Mouse (Mus musculus): ENCODE data around the gene Cd81.

Cd81 gene

DNA sequence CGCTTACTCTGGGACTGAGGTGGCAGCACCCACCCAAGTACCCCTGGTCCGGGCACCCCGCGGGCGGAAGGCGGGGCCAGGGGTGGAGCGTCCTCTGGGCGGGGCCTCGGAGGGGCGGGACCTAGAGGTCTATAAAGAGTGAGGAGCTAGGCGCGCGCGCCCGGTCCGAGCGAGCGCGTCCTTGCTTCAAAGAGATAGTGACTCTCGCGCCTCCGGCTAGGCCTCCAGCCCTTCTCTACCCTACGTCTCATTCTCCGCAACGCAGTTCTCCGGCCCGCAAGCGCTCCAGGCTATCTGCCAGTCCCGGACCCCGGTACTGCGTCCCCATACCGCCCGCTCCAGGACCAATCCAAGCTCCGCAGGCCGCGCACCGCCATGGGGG lies at the start of gene Cd81:
TSS of gene Cd81 (plus strand) at position 114 of the 382 bp plus-strand sequence.
- peak; percentile 98 for DNase-seq

DNA sequence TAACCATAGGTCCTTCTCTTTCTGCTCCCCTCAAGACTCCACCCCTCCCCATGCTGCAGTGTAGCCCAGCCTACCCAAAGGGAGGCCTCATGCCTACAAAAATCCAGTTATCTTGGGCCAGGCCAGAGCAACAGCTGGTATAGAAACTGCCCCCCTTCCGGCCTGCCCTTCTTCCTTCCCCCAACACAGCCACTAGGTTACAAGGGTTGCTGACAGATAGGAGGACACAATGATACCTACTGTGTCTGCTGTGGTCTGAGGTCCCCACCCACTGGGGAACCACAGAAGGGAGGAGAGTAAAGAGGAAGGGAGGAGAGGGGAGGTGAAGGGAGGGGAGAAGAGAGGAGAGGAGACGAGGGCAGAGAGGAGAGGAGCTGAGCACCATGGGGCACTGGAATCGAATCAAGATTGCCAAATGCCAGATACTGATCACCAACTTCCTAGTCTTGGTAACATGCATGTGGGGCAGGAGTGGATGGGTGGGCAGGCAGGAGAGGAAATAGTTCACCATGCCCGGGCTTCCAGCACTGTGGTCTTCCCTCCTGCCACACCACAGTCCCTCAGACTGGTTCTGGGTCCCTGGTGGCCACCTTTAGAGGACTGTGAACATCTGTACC lies 47.7 kb upstream of the Cd81 start, which contains the start of gene Tspan32:
TSS of gene Tspan32 (plus strand) at position 320 of the 617 bp plus-strand sequence.
- DNase-seq = peak; percentile 54

DNA sequence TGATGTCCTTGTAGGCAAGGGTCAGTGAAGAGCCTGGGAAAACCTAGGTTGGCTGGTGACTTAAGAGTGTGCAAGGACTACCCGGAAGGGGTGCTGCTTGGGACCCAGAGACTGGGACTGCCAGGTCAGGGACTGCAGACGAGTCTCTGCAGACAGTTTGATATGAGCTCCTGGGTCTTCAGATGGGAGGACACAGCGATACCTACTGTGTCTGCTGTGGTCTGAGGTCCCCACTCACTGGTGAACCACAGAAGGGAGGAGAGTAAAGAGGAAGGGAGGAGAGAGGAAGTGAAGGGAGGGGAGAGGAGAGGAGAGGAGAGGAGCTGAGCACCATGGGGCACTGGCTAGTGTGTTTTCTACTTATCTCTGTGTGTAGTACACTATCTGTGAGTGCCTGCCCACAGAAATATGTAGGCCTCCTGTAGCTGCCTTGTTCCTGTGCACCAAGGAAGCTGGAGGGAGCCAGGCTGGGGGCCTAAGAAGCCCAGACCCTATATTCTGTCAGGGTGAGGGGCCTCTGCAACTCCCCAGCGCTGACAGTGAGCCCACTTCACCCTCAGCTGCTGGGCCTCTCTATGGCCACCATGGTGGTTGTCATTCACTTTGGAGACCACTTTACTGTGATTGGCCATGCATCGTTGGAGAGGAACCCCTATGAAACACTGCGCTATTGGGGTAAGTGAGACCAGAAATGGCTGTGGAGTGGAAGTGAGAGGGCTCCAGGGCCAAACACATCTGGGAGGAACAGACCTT lies 47.0 kb upstream of the Cd81 start:
- peak; percentile 56 for DNase-seq

DNA sequence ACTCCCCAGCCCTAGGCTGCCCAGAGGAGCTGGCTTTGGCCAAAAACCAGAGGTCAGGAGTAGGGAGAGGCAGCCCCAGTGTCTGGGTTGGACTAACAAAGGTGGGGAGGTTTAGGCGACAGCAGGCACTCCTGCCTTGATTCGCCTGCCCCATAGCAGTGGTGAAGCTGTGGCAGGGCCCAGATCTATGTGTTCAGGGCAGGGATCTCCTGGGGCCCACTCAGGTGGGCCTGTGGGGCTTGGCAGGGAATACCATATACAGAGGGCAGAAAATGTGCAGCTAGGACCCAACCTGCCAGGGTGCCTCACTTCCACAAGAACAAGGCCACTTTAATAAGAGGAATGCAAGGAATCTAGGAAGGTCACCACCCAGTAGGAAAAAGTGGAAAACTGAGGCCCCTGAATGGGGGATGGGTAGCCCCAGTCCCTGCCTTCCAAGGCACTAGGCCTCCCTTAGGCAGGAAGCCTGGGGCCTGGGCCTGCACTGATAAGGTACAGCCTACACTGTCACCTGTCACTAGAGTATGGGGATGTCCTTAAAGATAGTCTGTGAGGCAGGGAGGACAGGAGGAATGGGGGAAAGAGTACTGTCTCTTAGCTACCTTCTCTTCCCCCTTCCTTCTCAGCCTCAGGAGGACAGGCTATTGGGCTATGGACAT lies 46.3 kb upstream of the Cd81 start:
- peak; percentile 58 for DNase-seq

DNA sequence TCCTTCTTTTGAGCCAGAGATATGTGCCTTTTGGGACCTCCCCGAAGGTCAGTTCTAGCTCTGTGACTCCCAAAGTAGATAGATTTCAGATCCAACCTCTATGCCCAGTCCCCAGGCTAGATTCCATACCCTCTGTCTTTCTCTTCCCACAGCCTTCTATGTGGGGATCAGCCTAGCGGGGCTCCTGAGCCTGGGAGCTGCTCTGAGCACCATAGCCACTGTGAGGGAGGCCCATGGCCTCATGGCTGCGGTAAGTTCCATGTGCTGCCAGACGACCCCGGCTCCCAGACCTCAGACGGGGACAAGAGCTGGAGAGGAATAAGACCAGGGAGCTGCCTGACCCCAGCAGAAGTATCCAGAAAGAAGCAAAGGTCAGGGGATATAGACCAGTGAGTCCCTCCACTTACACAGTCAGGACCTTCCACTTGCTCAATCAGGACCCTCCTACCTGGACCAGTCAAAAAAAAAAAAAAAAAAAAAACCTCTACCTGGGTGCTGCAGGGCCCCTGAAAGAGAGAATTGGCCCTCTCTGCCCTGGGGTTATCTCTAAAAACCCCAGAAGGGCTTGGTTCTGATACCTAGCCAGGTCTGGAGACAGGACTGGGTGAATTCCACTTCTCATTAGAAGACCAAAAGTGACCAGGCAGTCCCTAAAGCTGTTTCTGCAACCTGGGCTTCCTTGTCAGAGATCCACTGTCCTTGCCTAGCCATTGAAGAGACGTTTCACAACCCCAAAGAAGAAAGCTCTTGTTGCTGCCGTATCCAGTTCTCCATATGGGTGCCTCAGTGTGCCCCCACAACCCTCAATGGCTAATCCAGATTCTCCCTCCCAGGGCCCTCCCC lies 45.6 kb upstream of the Cd81 start:
- peak; percentile 36 for DNase-seq

DNA sequence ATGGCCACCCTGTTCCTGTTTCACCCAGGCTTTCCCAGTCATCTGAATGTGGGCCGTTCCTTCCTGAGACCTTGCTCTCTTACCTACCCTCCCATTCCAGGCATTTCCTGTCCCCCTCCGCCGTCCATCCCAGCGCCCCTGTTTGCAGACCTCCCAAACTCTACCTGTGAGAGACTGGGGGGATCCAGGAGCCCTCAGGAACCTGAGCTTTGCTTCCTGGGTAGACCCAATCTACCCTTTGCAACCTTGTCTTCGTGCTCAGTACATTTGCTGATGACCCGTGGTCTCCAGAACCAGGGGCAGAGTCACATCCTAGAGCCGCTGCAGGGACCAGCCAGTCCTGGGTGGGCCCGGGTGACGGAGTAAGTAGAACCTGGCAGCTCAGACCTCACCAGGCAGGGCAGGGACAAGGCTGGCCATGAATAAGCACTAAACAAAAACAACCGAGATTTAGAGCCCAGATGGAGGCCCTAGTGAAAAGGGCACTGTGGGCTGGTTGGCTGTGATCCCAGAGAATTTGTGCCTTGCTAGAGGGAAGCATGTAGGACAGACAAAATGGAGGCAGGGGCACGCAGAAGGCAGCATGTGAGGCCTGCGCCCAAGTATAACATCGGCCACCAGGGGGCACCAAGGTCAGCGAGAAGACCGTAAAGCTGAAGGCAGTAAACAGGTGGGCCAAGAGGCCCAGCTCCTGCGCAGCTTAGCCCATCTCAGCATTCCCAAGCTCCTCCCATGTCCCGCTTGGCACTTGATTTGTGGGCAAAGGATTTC lies 44.8 kb upstream of the Cd81 start:
- DNase-seq = peak; percentile 99

DNA sequence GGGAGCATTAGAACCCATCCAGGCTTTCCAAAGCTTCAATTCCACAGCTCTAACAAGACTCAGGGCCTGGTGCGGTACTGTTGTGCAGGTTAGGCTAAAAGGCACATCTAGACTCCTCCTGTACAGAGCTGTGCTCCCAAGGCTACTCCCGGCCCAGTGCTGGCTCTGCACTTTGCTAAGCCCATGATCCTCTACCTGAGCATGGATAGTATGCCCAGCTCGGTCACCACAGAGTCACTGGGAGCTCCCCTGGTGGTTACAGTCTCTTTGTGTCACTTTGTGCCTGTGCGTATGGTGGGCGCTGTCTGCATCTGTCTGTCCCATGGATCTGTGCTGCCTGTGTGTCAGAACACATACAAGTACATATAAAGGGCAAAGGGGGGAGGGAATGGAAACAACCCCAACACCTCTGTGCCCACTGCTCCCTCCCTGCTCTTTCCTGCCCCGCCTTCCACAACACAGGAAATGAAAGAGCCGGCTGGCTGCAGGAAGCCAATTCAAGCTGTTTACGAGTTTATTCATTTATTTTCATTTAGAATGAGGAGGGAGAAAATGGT lies 44.1 kb upstream of the Cd81 start:
- peak; percentile 70 for DNase-seq

DNA sequence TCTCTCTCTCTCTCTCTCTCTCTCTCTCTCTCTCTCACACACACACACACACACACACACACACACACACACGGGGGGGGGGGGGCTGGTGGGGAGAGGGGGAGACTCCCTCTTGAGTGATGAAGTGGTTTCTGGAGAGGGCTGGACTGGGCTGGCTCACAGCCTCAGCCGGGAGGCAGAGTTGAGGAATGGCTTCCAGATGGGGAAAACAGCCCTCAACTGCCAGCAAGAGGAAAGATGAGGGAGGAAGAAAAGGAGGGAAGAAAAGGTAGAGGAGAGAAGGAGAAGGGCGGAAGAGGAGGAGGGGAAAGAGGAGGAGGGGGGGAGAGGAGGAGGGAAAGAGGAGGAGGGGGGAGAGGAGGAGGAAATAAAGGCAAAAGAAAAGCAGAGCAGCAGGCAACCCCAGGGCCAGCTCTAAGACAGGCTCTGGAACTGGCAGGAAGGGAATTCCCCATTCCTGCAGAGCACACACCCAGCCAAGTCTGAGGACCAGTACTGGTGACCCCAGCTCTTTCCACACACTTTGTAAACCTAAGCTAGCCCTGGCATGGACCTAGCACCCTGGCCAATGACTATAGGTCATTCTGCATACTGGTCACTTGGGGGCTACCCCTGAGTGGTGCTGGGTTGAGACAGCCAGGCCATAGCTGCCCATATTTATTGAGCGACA lies 43.4 kb upstream of the Cd81 start:
- no peak for DNase-seq

DNA sequence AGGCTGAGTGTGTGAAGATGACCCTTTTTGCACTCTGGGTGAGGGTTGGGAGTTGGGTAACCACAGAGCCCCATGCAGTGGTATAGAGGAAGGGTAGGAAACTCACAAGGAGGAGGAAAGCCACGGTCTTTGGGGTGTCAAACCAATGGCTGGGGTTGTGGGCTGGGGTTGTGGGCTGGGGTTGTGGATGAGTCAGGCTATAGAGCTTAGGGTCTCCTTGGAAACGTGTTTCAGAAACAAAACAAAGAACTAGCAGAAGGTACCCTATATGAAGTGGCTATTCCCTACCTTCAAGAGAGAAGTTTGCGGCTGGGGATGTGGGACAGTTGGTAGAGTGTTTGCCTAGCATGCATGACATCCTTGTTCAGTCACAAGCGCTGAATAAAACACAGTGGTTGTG lies 42.5 kb upstream of the Cd81 start:
- no peak for DNase-seq

DNA sequence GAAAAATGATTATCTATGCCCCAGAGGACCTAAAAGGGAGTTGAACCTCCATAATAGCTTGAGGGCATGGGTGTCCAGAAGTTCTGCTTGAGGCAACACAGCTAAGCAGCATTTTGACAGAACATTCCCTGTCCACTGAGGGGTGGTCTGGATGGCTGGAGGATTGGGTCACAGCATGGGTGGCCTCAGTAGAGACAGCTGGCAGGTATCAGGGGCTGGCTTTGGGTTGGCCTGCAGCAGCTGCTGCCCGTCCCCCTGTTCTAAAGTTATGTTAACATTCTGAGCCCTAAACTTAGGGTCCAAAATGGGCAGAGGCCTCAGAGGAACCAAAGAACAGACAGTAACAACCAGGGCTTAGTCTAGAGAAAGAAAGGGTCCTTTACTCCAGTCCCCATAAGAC lies 41.3 kb upstream of the Cd81 start:
- no peak for DNase-seq

DNA sequence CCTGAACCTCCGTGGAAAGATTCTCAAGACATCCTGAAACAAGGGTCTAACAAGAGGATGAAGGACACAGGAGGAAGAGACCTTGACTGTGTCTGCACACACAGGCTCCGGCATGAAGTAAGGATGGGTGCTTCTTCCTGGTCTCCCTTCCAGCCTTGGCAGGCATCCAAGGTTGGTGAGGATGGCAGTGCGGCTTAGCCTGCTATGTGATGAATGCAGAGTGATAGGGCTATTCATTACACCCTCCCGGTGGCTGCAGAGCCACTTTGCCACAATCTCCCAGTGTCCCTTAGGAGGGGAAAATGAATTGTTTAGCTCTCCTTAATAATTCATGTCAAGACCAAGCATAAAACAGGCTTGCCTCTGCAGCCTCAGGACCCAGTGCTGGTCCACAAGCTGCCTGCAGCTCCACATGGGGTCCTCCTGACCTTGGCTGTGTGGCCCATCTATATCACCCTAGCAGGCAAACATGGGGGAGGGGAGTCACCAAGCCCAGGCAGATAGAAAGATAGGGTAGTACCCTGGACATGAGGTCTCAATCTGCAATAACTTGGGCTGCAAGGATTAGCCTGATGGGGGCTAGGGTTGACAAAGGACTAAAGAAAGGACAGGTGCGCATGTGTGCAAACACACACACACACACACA lies 40.2 kb upstream of the Cd81 start:
- no peak for DNase-seq

DNA sequence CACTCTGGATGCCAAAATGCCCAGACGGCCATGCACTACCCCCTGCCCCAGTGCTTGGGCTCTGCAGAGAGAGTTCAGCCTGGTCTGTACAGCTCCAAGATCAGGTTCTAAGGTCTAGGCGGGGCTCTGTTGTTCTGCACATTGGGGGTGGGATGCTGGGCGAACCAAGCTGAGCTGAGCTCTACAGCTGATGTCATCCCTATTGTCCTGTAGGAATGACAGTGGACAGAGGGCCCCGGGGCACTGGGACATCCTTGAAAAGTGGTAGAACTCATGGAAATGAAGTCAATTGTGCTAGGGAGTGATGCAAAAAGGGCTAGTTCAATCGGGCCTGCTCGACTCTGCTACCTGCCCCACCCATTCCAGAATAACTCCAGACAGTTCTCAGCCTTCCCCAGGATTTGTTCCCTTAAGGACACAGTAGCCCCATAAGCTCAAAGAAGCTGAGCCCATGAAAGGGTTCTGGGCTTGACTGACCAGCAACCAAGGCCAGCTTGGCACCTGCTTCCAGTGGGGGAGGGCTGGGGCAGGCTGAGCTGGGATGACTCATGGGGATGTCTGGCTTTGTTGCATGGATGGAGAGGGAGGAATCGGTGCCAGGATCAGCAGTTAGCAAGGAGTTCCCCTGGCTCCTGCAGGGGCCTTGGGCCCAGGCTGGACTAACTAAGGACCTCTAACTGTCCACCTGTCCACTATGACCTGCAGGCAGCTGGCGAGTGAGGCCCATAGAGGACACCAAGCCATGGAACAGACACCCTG lies 38.9 kb upstream of the Cd81 start:
- no peak for DNase-seq

DNA sequence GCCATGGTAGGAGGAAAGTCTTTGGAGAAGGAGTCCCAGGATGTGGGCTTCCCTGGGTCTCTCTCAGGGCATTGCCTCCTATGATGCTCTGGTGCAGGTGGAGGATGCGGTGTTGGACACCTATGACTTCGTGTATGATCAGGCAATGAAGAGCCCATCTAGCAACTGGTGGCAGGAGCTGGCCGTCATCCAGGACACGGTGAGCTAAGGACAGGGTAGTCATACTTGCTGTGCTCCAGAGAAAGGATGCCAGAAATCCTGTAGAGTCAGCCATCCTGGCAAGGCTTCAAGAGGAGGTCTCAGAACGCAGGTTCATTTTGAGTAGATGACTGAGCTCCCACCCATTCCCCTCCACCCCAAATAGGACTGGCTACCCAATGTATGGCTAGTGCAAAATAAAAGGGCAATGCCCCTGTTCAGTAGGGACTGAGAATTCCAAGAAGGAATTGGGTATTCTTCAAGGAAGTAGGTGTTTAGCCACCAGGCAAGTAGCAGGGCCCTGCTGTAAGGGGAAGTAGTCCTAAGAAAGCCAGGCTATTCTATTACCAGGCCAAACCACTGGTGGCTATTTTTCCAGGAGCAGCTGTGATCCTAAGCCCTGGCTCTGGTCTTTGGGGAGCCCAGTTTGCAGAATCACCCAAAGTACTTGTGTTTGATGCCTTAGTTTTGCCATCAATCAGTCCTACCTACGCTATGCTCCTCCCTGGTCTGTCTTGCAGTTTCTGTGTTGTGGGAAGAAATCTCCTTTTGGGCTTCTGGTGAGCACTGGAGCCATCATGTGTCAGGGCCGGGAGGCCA lies 37.5 kb upstream of the Cd81 start:
- DNase-seq = no peak

DNA sequence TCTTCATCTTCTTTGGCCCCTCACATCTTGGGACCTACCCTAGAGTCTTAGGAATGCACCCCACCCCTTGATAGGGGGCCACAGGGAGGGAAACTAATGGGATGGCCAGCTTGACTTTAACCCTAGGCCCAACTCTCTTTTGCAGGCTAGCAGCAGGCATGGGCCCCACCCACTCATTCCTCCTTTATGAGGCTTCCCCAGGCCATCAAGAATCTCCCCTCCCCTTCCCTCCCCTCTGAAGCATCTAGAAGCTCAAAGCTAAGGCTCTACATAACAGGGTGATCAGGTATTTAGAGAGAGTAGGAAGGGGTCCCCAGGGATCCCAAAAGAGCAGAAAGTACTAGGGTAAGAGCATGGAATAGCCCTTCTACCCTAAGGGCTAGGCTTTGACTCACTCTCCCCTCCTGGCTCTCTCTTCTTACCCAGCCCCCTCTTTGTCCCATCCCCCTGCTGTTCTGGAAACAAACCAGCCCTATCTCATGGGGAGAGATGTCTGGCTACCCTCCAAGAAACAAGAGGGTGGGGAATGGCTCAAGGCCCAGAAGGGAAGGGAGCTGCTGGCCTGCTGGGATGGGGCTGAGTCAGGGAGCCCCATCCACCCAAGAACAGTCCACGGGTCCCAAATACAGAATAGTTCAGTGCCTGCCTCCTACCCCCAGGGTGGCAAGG lies 36.6 kb upstream of the Cd81 start:
- DNase-seq = no peak

DNA sequence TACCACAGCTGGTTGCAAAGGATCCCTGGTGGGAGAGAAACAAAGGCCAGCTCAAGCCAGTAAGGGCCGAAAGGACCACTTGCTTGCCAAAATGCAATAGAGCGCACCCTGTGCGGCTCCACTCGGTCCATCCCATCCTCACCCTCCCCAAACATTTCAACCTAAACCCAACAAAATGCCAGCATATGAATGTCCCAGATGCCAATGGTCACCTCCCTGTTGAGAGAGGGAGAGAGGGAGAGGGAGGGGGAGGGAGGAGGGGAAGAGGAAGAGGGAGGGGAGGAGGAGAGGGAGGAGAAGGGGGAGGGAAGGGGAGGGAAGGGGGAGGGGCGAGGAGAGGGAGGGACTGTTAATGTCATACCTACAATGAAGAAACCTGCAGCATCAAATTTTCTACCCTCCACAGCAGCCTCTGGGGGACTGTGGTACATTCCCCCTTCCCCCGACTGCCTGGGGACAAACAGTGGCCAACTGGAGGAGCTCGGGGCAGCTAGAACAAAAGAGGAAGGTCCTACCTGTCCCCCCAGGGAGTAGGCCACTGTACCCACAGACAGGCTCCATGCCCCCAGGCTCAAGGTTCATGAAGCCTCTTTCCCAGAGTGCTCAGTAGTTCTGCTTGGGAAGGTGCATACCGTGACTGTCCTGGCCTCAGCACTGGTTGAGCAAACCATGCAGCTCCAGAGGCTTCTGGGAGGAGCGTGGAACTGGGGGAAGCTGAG lies 36.0 kb upstream of the Cd81 start:
- DNase-seq = no peak

DNA sequence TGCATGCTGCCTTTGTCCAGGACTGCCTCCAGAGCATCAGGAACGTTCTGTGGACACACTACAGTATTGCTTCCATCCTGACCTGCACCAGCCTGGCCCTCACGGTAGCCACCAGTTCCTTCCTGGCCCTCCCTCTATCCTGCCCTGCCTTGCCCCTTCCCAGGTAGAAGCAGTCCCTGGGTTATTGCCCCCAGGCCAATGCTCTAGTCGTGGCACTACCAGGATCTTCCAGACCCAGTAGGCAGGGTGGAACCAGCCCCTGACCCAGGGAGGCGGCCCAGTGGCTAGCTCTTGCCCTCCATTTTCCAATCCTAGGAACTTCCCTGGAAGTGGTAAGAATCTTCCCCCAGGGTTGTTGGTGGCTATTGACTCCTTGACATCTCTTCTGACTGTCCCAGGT lies 35.4 kb upstream of the Cd81 start:
- no peak for DNase-seq

DNA sequence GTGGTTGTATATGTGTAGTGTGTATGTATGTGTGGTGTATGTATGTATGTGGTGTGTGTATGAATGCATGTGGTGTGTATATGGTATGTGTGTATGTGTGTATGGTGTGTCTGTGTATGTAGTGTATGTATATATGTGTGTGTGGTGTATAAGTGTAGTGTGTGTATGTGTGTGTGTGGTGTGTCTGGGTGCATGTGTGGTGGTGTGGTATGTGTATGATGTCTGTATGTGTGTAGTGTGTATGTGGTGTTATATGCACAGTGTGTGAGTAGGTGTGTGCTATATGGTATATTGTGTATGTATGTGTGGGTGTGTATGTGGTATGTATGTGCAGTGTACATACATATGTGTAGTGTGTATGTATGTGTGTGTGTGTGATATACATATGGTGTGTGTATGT lies 32.5 kb upstream of the Cd81 start:
- DNase-seq = no peak

DNA sequence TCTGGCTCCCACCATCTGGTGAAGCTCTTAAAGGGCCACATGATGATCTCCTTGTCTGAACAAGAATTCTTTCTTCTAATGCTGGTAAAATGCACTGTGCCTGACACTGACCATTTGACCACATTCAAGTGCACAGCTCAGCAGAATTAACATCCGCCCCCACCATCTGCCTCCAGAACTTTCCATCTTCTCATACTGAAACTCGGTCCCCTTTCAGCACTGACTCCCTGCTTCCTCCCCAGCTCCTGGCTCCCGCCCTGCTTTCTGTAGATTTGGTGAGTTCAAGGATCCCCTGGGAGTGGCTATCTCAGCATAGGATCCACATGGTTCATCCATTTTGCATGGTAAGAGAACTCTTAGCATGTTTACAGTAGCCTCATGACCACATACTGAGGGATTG lies 31.8 kb upstream of the Cd81 start:
- DNase-seq = no peak
